Mouse (Mus musculus): ENCODE results near the gene Nop53.

Gene Nop53

GRCm38 (mm10) chr7:15948381-15948941 lies 2.6 kb upstream of the Nop53 start:
- no peaks in the 10 kb centered on the region for H3K27me3 ChIP-seq (ENCODE audit: control insufficient read depth, insufficient read depth, low read length, poor library complexity, severe bottlenecking)
- H3K36me3 ChIP-seq (ENCODE audit: control insufficient read depth, insufficient read depth, low read length, poor library complexity, severe bottlenecking), result peaks cover 4% of the 10 kb centered on the region; the same call in 1 of the 2 replicates
- DNase-seq (ENCODE audit: low read depth, low spot score), result peak; percentile 92

GRCm38 (mm10) chr7:15947653-15948260 lies 1.9 kb upstream of the Nop53 start:
- peaks cover 4% of the 10 kb centered on the region; the same call in 1 of the 2 replicates for H3K36me3 ChIP-seq (ENCODE audit: control insufficient read depth, insufficient read depth, low read length, poor library complexity, severe bottlenecking)
- no peaks in the 10 kb centered on the region for H3K27me3 ChIP-seq (ENCODE audit: control insufficient read depth, insufficient read depth, low read length, poor library complexity, severe bottlenecking)
- no peak for DNase-seq (ENCODE audit: low read depth, low spot score)

GRCm38 (mm10) chr7:15945211-15945610 lies 663 bp downstream of the Nop53 start:
- H3K36me3 ChIP-seq (ENCODE audit: control insufficient read depth, insufficient read depth, low read length, poor library complexity, severe bottlenecking), result peaks cover 22% of the 10 kb centered on the region
- DNase-seq (ENCODE audit: low read depth, low spot score), result no peak
- no peaks in the 10 kb centered on the region for H3K27me3 ChIP-seq (ENCODE audit: control insufficient read depth, insufficient read depth, low read length, poor library complexity, severe bottlenecking)

DNA sequence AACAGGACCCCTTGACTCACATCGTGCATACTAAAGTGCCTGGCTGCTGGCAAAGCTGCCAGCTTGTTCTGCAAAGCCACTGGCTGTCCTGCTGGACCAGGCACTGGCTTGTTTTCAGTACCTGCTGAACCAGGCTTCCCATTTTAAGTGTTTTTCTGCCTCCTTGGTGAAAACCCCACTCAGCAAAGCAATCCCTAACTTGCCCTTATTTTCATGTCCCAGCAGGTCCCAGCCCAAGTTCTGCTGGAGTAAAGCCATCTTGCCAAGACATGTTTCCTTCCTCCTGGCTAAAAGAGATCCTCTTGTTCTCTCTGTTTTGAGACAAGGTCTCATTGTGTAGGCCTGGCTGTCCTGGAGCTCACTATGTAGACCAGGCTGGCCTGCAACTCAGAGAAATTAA lies 1.6 kb downstream of the Nop53 start:
- no peaks in the 10 kb centered on the region for H3K27me3 ChIP-seq (ENCODE audit: control insufficient read depth, insufficient read depth, low read length, poor library complexity, severe bottlenecking)
- no peak for DNase-seq (ENCODE audit: low read depth, low spot score)

DNA sequence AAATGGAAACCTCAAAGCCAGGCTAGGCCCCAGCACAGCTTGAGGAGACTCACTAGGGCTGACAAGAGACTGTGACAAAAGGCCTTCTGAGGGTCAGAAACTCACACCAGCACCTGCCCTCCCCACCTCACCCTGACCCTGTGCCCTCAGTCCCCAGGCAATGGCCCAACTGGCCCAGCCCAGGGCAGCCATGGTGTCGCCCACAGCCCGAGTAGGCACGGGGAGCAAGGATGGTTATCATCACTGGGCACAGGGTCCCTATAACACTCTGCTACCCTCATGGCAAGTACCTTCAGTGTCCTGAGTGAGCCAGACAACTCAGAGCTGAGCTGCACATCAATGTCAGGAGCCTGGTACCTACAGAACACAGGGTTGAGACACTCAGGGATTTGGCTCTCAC lies 7.3 kb downstream of the Nop53 start:
- Histone ChIP-seq H3K27me3 (ENCODE audit: control insufficient read depth, insufficient read depth, low read length, poor library complexity, severe bottlenecking) (no peaks in the 10 kb centered on the region), H3K36me3 (ENCODE audit: control insufficient read depth, insufficient read depth, low read length, poor library complexity, severe bottlenecking) (peaks cover 31% of the 10 kb centered on the region)
- no peak for DNase-seq (ENCODE audit: low read depth, low spot score)

More for the DNA sequence above, 1.6 kb downstream of the Nop53 start:
- peaks cover 26% of the 10 kb centered on the region for H3K36me3 ChIP-seq (ENCODE audit: control insufficient read depth, insufficient read depth, low read length, poor library complexity, severe bottlenecking)

DNA sequence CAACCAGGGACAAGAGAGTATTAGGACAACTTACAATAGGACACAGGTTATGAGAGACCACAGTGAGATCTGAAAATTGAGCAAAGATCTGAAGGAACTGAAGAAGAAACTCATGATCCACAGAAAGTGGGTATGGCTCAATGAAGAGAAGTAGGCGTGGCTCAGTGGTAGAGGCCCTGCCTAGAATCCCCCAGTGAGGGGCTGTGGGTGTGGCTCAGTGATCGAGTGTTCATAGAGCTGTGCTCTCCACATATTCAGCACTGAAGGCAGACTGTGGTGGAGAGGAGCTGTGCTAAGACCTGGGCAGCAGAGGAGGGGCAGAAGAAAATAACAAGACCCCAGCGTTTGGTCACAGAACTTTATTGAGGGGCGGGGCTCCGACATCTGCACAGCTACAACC lies 8.4 kb downstream of the Nop53 start:
- DNase-seq (ENCODE audit: low read depth, low spot score), result no peak
- Histone ChIP-seq H3K36me3 (ENCODE audit: control insufficient read depth, insufficient read depth, low read length, poor library complexity, severe bottlenecking) (peaks cover 28% of the 10 kb centered on the region), H3K27me3 (ENCODE audit: control insufficient read depth, insufficient read depth, low read length, poor library complexity, severe bottlenecking) (no peaks in the 10 kb centered on the region)

DNA sequence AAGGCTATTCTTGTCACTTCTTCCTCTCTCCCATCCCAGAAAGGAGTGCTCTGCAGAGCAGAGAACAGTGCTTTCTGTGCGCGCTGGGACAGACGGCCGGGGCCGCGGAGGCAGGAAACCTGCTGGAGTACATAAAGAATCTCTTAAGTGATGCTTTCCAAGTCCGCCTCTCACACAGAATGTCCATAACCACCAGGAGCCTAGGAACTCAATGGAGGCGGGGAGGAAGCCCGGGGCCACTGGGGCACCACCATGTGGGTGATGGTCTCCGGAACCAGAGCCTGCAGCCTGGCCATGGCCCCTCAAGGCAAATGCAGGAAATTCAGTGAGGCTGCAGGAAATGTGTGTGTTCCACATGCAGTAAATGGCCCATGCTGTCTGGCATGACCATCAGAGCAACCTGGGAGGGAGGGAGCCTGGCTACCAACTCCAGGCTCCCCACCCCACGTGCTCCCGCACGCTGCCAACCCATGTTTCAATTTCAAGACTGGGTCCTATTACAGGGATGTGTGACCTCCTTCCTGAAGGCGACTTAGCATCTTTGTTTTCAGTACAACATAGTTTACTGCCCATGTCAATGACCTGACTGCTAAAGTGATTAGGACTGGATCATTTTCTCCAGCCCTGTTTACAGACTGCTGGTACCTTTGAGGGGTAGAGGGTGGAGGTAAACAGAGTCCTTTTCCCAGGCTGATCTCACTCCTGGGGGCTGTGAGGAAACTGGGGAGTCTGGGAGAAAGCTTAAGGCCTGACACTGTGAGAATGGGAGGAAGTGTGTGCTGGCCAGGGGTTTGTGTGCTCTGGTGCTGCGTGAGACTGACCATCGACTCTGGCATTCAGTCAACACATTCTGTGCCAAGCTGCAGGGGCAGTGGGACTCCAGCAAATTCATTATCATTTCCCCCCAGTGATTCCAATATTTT lies 12.2 kb downstream of the Nop53 start:
- Histone ChIP-seq H3K27me3 (ENCODE audit: control insufficient read depth, insufficient read depth, low read length, poor library complexity, severe bottlenecking) (no peaks in the 10 kb centered on the region), H3K36me3 (ENCODE audit: control insufficient read depth, insufficient read depth, low read length, poor library complexity, severe bottlenecking) (peaks cover 6% of the 10 kb centered on the region)
- no peak for DNase-seq (ENCODE audit: low read depth, low spot score)

GRCm38 (mm10) chr7:15931635-15932034 lies 14.2 kb downstream of the Nop53 start:
- H3K36me3 ChIP-seq (ENCODE audit: control insufficient read depth, insufficient read depth, low read length, poor library complexity, severe bottlenecking), result no peaks in the 10 kb centered on the region
- no peak for DNase-seq (ENCODE audit: low read depth, low spot score)
- H3K27me3 ChIP-seq (ENCODE audit: control insufficient read depth, insufficient read depth, low read length, poor library complexity, severe bottlenecking), result no peaks in the 10 kb centered on the region

DNA sequence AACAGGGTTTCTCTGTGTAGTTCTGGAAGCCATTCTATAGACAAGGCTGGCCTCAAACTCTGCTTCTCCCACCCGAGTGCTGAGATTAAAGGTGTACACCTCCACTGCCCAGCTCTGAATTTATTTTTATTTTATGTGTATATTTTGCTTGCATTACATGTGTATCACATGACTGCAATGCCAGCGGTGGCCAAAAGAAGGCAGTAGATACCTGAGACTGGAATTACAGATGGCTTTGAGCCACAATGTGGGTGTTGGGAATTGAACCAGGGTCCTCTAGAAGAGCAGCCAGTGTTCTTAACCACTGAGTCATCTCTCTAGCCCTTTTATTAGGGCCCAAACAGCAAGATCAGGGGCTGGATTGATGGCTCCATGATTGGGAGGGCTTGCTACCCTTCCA lies 15.3 kb downstream of the Nop53 start:
- H3K27me3 ChIP-seq (ENCODE audit: control insufficient read depth, insufficient read depth, low read length, poor library complexity, severe bottlenecking), result no peaks in the 10 kb centered on the region
- H3K36me3 ChIP-seq (ENCODE audit: control insufficient read depth, insufficient read depth, low read length, poor library complexity, severe bottlenecking), result no peaks in the 10 kb centered on the region
- no peak for DNase-seq (ENCODE audit: low read depth, low spot score)

DNA sequence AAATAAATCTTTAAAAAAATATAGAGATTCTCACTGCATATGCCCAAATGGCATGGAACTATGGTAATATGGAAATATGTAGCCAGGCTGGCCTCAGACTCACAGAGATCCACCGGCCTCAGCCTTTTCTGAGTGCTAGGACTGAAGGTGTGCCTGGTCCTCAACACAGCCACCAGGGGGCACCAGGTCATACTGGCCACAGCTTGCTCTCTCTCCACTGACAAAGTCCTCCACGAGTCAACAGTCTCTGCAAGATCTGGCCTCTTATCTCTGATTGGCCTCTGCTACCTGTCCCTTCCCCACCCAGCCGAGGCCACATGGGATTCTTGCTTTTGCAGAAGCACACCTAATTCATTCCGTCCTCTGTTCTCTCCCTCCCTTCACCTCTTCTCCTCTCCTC lies 16.0 kb downstream of the Nop53 start:
- no peaks in the 10 kb centered on the region for H3K36me3 ChIP-seq (ENCODE audit: control insufficient read depth, insufficient read depth, low read length, poor library complexity, severe bottlenecking)
- H3K27me3 ChIP-seq (ENCODE audit: control insufficient read depth, insufficient read depth, low read length, poor library complexity, severe bottlenecking), result no peaks in the 10 kb centered on the region
- peak; percentile 84 for DNase-seq (ENCODE audit: low read depth, low spot score)

- peak; percentile 95 for DNase-seq (ENCODE audit: low read depth, low spot score)
- Histone ChIP-seq H3K27me3 (ENCODE audit: control insufficient read depth, insufficient read depth, low read length, poor library complexity, severe bottlenecking) (no peaks in the 10 kb centered on the region), H3K36me3 (ENCODE audit: control insufficient read depth, insufficient read depth, low read length, poor library complexity, severe bottlenecking) (peaks cover 2% of the 10 kb centered on the region; the same call in 1 of the 2 replicates)
Observed at GRCm38 (mm10) chr7:15922220-15922773, 23.6 kb downstream of the Nop53 start, which contains the start of gene Selenow. Gene Selenow (minus strand): TSS chr7:15922402.

DNA sequence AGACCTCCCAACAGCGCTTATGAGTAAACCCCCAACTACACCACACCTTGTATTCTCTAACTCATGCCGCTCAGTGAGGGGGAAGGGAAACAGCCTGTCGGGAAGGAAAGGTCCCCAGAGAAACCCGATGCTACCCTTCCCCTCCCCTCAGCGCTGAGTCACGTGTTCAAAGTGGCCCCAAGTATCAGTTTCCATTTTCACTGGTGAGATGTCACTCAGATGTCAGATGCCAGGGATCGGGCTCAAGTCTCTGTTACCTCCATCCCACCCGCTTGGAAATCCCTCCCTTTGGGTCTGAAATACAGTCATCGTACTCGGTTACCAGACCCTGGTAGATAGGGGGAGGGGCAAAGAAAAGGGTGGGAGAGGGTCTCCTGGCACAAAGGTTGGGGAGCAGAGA lies 24.1 kb downstream of the Nop53 start:
- peak; percentile 80 for DNase-seq (ENCODE audit: low read depth, low spot score)
- peaks cover 4% of the 10 kb centered on the region; the same call in 1 of the 2 replicates for H3K36me3 ChIP-seq (ENCODE audit: control insufficient read depth, insufficient read depth, low read length, poor library complexity, severe bottlenecking)
- H3K27me3 ChIP-seq (ENCODE audit: control insufficient read depth, insufficient read depth, low read length, poor library complexity, severe bottlenecking), result no peaks in the 10 kb centered on the region

DNA sequence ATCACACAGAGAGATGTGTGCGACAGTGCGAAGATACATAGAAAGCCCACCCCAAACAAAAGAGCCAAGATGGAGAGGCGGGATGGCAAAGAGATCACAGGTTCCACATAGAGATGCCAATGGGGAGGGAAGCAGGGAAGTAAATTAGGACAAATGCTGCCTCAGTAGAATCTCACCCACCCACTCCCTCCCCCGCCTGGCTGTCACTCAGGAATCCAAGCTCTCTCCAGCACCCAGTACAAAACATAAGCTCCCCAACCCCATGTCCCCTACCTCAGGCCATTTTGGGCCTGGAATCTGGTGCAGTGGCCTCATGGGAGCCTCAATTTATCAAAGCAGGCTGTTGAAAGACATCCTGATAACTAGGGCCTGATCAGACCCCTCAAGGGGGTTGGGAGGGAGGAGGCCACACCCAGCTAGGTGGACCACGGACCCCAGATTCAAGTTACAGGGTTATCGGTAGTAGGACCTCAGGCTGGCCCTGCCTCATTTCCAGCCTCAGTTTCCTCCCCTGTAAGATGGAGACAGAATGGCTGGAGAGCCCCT lies 25.2 kb downstream of the Nop53 start:
- no peak for DNase-seq (ENCODE audit: low read depth, low spot score)
- no peaks in the 10 kb centered on the region for H3K27me3 ChIP-seq (ENCODE audit: control insufficient read depth, insufficient read depth, low read length, poor library complexity, severe bottlenecking)
- H3K36me3 ChIP-seq (ENCODE audit: control insufficient read depth, insufficient read depth, low read length, poor library complexity, severe bottlenecking), result peaks cover 4% of the 10 kb centered on the region; the same call in 1 of the 2 replicates

DNA sequence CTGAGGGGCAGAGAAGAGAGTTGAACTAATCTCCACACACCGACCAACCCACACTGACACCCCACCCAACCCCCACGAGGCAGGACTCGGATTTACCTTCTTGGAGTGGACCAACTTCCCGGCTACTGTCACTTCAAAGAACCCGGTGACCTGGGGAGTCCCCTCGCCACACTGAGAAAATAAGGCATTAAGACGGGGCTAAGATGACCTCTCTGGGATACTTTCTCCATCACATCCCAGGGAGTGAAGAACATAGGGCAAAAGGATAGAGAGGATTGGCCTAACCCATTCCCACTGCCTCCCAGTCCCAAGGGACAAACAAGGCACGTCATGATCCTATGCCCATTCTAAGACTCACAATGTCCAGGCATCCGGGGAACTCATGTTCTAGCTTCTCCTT lies 25.9 kb downstream of the Nop53 start:
- H3K27me3 ChIP-seq (ENCODE audit: control insufficient read depth, insufficient read depth, low read length, poor library complexity, severe bottlenecking), result no peaks in the 10 kb centered on the region
- H3K36me3 ChIP-seq (ENCODE audit: control insufficient read depth, insufficient read depth, low read length, poor library complexity, severe bottlenecking), result peaks cover 4% of the 10 kb centered on the region; the same call in 1 of the 2 replicates
- no peak for DNase-seq (ENCODE audit: low read depth, low spot score)

All from splenic B cell, adult 2 months (primary cell).